Mouse (Mus musculus) 3T3-L1 (cell line): ENCODE data around the gene Gm6793.

ENCODE experiments used
- DNase-seq: peaks from one replicate; pipeline ENCODE4 v3.0.0-alpha.2; 2015; ENCODE audit warnings: low read depth, low spot score

Gene Gm6793

DNA sequence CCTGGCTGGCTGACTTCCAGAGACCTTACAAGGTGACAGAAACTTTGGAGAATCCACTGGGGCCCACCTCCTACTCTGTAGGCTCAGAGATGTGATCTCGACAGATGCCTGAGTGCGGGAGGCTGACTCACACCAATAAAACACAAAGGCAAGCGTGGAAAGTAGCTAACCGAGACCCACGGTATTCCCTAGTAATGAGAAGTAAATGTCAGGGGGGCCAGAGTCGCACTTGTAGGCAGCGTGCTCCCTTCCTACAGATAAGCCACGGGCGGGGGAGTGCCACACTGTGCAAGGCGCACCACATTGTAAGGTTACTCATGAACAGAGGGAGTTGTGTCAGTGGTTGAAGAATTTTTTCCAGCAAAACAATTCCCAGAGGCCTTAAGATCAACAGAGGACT, 30.3 kb downstream of the Gm6793 start:
- peak; percentile 33 for DNase-seq

DNA sequence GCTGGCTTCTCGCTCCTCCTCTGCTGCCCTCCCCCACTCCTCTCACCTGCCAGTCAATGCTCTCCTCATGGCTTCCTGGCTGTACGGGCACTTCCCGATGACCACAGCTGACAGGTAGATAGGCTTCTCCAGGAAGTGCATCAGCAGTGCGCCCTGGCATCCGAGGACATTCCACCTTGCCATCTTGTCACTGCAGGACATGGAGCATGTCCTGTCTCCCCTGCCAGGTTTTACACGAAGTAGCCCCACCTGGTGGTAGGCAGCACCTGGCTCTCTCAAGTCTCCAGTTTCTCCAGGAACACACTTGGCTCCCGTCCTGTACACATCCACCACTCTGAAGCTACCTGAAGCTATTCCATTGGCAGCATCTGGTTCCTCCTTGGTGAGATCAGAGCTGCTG, 32.7 kb downstream of the Gm6793 start:
- DNase-seq = no peak

DNA sequence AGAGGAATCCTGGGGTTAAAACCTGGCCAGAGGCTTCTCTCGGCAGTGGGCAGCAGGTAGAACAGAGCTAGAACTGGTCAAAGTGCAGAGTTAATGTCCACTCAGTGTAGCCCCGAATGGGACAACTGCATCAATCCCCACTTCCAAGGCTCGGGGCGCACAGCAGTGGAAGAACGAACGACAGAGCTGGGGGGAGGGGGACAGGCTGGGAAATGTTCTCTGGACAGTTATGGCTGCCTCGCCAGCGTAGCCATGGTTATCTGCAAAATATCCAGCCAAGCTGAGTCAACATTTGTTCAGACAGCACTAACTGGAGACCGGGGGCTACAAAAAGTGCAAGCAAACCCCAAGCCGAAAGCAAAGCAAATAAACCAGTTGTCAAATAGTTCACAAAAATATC, 36.7 kb downstream of the Gm6793 start:
- DNase-seq = no peak

DNA sequence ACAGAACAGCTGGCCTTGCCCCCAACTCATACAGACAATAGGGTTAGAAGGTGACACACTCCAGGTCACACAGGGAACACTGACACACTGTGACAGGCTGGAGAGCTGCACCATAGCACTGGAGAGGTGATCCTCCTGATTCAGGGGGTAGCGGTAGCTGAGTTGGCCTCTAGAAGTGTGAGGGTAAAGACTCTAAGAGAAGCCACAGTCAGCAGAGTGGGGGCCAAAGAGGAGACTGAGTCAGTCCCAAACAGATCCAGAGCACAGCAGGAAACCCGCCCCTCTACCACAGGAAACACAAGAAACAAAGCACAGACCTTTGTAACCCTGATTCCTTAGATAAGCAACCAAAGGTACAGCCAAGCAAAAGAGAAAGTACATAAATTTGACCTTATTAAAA, 38.5 kb downstream of the Gm6793 start:
- no peak for DNase-seq

DNA sequence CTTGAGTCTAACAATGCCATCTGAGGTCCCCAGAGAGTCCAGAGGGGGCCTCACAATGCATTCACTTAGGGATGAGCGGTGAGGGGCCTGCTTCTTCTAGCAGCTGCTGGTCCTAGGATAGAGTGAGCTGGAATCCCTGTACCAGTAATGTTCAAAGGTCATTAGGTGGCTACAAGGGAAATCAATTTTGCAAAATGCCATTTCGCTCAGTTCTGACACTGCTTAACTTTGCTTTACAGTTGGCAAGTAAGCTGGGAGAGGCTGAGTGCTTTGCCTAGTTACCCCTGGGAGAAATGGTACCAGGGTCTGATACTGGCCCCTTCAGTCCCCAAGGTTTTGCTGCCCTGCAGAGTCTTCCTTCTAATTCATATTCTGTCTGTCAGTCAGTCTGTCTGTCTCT, 39.1 kb downstream of the Gm6793 start:
- DNase-seq = no peak

DNA sequence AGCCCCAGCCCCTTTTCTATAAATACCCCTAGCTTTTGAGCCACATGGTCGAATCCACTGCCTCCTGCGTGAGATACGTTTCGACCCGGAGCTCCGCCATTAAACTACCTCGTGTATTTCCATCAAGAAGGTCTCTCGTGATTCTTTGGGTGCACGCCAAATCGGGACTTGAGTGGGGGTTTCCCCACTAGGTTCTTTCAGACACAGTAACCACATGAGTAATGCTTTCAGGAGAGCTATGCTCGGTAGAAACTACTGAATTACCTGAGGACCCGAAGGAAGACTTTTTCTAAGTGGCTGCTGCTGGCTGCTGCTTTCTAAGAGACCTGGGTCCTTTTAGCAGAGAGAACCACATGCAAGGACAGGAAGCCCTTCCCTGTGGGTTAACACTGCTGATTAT, 40.7 kb downstream of the Gm6793 start:
- no peak for DNase-seq

DNA sequence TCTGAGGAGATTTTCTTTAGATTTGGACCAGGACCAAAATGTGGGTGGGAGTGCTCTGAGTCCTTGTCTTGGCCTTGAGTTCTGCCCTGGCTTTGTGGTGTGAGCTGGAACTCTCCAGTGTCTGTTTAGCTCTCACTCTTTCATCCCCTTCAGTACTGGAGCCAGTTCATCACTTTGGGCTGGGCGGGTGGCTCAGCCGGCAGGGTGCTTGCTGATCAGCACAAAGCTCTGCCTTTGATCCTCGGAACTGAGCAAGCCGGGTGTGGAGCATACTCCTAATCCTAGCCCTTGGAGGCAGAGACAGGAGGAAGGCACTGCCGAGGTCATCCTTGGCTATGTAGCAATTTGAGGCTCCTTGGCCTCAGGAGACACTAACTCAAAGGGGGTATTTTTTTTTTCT, 45.8 kb downstream of the Gm6793 start:
- no peak for DNase-seq

DNA sequence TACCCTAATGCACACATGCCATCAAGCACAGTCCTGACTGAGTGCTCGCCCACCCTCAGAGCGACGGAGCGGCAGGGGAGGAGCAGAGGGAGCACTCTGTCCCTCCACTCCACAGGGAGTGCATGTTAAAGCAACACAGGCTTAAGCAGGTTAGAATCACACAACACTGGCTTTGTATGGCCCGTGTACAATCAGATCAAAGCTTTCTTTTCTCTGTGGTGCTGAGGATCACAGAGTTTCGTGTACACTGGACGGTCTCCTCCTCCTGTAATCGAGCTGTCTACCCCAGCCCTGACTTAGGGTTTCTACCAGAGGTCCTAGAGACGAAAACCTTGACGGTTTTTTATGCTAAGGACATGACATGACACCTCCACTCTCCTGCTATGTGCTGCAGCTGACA, 46.3 kb downstream of the Gm6793 start:
- DNase-seq = no peak

DNA sequence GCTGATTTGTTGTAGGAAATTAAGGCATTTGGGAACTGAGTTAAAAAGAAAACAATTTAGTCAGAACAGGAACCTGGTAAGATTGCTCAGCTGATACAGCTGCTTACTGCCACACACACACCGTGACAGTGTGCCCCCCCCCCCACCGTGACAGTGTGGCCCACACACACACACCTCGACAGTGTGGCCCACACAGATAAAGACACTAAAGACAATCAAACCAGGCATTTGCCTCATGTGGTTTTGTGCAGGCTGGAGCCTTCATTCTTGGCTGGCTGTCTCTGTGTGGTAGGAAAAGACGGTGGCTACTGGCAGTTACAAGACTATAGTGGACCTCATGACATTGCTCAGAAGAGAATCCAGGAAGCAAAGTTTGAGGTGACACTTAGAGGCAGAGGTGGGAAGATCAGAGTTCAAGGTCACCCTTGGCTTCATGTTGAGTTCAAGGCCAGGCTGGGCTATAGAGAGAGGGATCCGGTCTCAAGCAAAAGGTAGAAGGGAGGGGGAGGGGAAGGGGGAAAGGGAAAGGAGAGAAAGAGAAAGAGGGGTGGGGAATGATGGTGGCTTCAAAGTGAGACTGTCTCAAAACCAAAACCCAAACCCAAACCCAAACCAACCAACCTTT, 47.5 kb downstream of the Gm6793 start:
- DNase-seq = no peak

DNA sequence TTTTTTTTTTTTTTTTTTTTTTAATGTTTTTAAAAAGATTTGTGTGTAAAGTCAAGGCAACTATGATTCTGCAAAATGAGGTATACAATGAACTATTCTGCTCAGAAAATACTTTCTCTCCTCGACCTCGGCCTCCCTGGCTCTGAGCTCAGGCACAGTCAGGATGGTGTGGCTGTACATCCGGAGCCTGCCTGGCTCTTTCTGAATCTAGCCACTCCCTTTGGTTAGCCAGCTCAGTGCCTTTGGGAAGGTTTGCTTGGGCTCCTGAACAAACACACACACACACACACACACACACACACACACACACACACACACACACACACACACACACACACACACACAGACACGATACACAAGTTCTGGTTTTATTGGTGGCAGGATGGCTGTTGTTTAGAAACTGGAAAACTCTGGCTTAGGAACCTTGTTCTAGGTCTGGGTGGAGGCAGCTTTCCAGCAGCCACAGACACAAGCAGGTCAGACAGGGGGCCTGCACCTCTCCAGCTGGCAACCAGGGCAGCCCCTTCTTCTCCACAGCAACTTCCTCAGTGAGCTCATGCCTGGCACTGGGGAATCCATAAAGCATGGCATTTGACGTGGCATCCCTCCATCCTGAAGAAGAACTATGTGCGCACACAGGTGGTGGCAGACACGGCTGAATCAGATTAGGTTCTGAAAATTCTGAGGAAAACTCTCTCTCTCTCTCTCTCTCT, 49.8 kb downstream of the Gm6793 start:
- peak; percentile 60 for DNase-seq

DNA sequence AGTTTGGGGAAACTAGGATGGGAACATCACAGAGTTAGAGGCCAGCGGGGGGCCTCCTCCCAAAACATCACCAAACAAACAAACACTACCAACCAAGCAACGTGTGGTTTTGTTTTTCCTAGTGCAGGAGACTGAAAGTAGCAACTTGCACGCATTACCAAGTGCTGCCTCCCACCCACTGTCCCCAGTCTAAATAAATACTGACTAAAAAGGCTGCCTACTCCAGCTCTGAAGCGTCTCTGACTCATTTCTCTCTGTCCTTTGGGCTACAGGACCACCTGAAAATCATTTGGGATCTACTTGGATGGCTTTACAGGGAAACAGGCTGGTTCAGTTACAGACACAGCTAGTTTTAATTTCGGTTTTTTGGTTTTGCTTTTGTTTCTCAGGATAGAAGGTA, 50.5 kb downstream of the Gm6793 start:
- DNase-seq = peak; percentile 26

DNA sequence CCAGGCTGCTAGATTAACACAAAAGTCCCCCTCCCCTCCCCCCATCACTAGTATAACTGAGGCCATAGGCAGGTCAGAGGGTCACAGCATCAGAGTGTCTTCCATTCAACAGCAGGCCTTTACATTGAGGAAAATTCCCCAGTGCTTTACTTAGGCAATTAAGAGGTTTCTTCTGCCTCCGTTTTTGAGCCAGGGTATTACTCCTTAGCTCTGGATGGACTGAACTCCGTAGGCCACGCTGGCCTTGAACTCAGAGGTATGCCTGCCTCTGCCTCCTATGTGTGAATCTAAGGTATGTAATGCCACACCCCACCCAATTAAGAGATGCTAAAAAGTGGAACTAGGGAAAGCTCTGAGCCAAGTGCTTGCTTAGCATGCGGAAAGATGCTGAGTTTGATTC, 51.3 kb downstream of the Gm6793 start:
- DNase-seq = no peak
